Mouse (Mus musculus) limb, embryonic 15.5 days (tissue): ENCODE measurements around the gene Lzts2. TPM values are rescaled to one million over a fixed set of nuclear protein-coding genes. Genes with fewer than 3 reads are reported as not detected.

Experiments used
- ATAC-seq: fragments of 200-750 bp; cut with Nextera tagmentation; 2 replicates; pipeline ENCODE4 v1.8.0; 2017; ENCODE audit warnings: low read depth, moderate TSS enrichment; ENCODE audit not compliant: insufficient number of reproducible peaks, low FRiP score, low TSS enrichment
- H3K27ac ChIP-seq: fragments of 300-500 bp; sonication (generic); 2 replicates; pipeline ENCODE4 v1.5.1; 2015; ENCODE audit warnings: moderate library complexity, mild to moderate bottlenecking, inconsistent platforms
- H3K27me3 ChIP-seq: fragments of 300-500 bp; sonication (generic); 2 replicates; pipeline ENCODE4 v1.6.1; 2015; ENCODE audit warnings: inconsistent platforms
- H3K36me3 ChIP-seq: fragments of 300-500 bp; sonication (generic); 2 replicates; pipeline ENCODE4 v1.6.1; 2015; ENCODE audit warnings: inconsistent platforms
- H3K4me1 ChIP-seq: fragments of 300-500 bp; sonication (generic); 2 replicates; pipeline ENCODE4 v1.6.1; 2015; ENCODE audit warnings: inconsistent platforms
- H3K4me2 ChIP-seq: fragments of 300-500 bp; sonication (generic); 2 replicates; pipeline ENCODE4 v1.6.1; 2015; ENCODE audit warnings: mild to moderate bottlenecking, inconsistent platforms
- H3K4me3 ChIP-seq: fragments of 300-500 bp; sonication (generic); 2 replicates; pipeline ENCODE4 v1.5.1; 2015; ENCODE audit warnings: mild to moderate bottlenecking, inconsistent platforms
- H3K9ac ChIP-seq: fragments of 300-500 bp; sonication (generic); 2 replicates; pipeline ENCODE4 v1.6.1; 2015; ENCODE audit warnings: inconsistent platforms
- H3K9me3 ChIP-seq: fragments of 300-500 bp; sonication (generic); 2 replicates; pipeline ENCODE4 v1.6.1; 2016; ENCODE audit warnings: inconsistent platforms
- WGBS: fragments of 180-500 bp; shearing (Covaris S2); methylation state at CpG from one replicate; pipeline ENCODE4 v1.1.7; 2015; 5-methylcytosine and 5-hydroxymethylcytosine counted together
- polyA plus RNA-seq: library from polyadenylated mRNA; unstranded; fragments of >200 nt; fragmentation: Nextera tagmentation; extraction: Ambion mirVana; gene quantifications from 2 replicates; pipeline ENCODE4 v1.2.1, GENCODE M21; 2015

The Lzts2 gene
- polyA plus RNA-seq, 1 experiment from 2014 or later = 68.3 TPM

- H3K4me1 ChIP-seq = peaks cover 25% of the 10 kb centered on the region
- H3K4me3 ChIP-seq = peak overlapping the region; percentile 56
- peak overlapping the region; percentile 70 for H3K4me2 ChIP-seq
- no peaks in the 10 kb centered on the region for H3K9me3 ChIP-seq
- H3K27me3 ChIP-seq = peaks cover 3% of the 10 kb centered on the region
- H3K27ac ChIP-seq = peak overlapping the region; percentile 97
- ATAC-seq = no peak
- H3K36me3 ChIP-seq = peaks cover 15% of the 10 kb centered on the region; the same call in 1 of the 2 replicates
- H3K9ac ChIP-seq = peak overlapping the region; percentile 70
- WGBS = under 1% methylated on average over 14 of the region's 14 CpGs
Observed at GRCm38 (mm10) chr19:45058841-45059240, 44.6 kb downstream of the Lzts2 start.

GRCm38 (mm10) chr19:45063565-45064292, 49.5 kb downstream of the Lzts2 start:
- WGBS = 41% methylated on average over 20 of the region's 20 CpGs

DNA sequence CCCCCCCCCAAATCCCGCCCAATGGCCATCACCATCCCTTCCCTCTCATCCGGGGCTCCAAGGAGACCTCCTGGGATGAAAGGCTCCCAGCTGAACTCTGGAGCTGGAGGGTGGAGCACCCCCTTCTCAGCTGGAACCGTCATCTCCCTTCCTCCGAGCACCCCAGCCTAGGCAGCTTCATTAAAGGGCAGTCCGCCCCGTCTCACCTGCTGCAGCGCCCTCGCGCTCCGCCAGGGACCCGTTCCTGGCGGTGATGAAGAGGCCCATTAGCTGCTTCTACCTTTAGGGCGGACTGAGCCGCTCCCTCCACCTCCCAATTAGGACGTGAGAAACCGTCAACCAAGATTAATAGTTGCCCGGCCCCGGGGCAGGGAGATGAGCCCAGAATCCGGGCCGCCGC, 51.0 kb downstream of the Lzts2 start:
- ATAC-seq = no peak
- Histone ChIP-seq H3K4me1 (peaks cover 4% of the 10 kb centered on the region; the same call in 1 of the 2 replicates), H3K27me3 (peaks cover 60% of the 10 kb centered on the region), H3K4me2 (no peak overlapping the region), H3K4me3 (no peak overlapping the region), H3K27ac (no peak overlapping the region), H3K9me3 (no peaks in the 10 kb centered on the region), H3K9ac (no peak overlapping the region), H3K36me3 (no peaks in the 10 kb centered on the region)
- WGBS = 6% methylated on average over 21 of the region's 21 CpGs

More at GRCm38 (mm10) chr19:45063565-45064292, 49.5 kb downstream of the Lzts2 start:
- no peak overlapping the region for H3K9ac ChIP-seq
- no peak overlapping the region for H3K4me3 ChIP-seq
- no peak overlapping the region for H3K27ac ChIP-seq
- H3K4me1 ChIP-seq = peaks cover 11% of the 10 kb centered on the region
- no peaks in the 10 kb centered on the region for H3K36me3 ChIP-seq
- H3K4me2 ChIP-seq = no peak overlapping the region
- ATAC-seq = no peak
- peaks cover 51% of the 10 kb centered on the region for H3K27me3 ChIP-seq
- no peaks in the 10 kb centered on the region for H3K9me3 ChIP-seq

DNA sequence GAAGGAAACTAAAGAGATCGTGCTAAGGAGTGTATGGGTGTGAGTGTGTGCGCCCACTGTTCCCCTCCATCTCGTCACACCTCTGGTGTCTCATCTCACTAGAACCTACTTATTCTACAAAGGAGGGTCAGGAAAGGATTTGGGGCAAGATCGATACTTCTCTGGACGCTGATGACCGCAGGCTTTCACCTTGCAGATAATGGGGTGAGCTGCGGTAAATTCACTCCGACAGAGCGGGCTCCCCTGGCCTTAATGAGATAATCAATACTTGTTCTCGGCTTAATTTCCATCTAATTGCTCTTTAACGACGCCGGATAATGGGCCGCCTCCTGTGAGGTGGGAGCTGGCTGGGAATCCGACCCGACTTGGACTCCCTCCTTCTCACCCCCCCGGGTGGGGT, 53.0 kb downstream of the Lzts2 start:
- ATAC-seq = no peak
- Histone ChIP-seq H3K4me1 (peaks cover 4% of the 10 kb centered on the region; the same call in 1 of the 2 replicates), H3K4me3 (no peak overlapping the region), H3K27me3 (peaks cover 60% of the 10 kb centered on the region), H3K27ac (no peak overlapping the region), H3K9ac (no peak overlapping the region), H3K36me3 (no peaks in the 10 kb centered on the region), H3K9me3 (no peaks in the 10 kb centered on the region), H3K4me2 (no peak overlapping the region)
- 25% methylated on average over 17 of the region's 17 CpGs for WGBS

DNA sequence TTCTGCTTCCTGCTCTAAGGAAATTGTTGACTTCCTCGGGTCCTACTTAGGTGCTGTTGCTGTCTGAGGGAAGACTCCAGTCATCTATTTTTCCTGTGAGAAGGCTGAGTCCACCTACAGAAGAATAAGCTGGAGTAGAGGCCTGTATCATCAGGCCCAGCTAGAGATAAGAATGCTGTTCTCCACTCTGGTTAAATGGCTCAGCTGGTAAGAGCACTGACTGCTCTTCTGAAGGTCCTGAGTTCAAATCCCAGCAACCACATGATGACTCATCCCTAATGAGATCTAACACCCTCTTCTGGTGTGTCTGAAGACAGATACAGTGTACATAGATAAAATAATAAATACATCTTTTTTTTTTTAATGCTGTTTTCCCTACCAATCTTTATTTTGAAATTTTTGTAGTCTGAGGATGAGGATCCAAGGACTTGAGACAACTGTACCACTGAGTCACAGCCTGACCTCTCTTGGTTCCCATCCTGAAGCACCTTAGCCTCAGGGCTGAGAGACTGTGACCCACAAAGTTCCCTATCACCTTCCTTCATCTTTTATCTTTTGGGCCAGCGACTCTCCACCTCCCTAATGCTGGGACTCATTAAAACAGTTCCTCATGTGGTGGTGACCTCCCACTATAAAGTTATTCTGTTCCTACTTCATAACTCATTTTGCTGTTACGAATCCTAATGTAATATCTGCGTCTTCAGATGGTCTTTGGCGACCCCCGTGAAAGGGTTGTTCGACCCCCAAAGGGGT, 53.7 kb downstream of the Lzts2 start:
- Histone ChIP-seq H3K4me1 (peaks cover 4% of the 10 kb centered on the region; the same call in 1 of the 2 replicates), H3K36me3 (no peaks in the 10 kb centered on the region), H3K27me3 (peaks cover 60% of the 10 kb centered on the region), H3K4me3 (no peak overlapping the region), H3K9me3 (no peaks in the 10 kb centered on the region), H3K9ac (no peak overlapping the region), H3K27ac (no peak overlapping the region), H3K4me2 (no peak overlapping the region)
- 76% methylated on average over 7 of the region's 7 CpGs for WGBS
- no peak for ATAC-seq

- 8% methylated on average over 20 of the region's 20 CpGs for WGBS
- peak overlapping the region; percentile 99 for H3K27ac ChIP-seq
- H3K4me1 ChIP-seq = peaks cover 44% of the 10 kb centered on the region
- H3K4me3 ChIP-seq = peak overlapping the region; percentile 69
- no peaks in the 10 kb centered on the region for H3K9me3 ChIP-seq
- H3K36me3 ChIP-seq = no peaks in the 10 kb centered on the region
- peak overlapping the region; percentile 92 for H3K4me2 ChIP-seq
- no peak for ATAC-seq
- H3K9ac ChIP-seq = peak overlapping the region; percentile 77
- peaks cover 41% of the 10 kb centered on the region for H3K27me3 ChIP-seq
Observed at GRCm38 (mm10) chr19:45073871-45074542, 59.8 kb downstream of the Lzts2 start.

GRCm38 (mm10) chr19:45074580-45075322, 60.5 kb downstream of the Lzts2 start, which contains the start of gene Kazald1:
Kazald1 (plus strand) TSS chr19:45075241.
- Histone ChIP-seq H3K9me3 (no peaks in the 10 kb centered on the region), H3K9ac (peak within 1 kb of the TSS; percentile 77), H3K27ac (peak within 1 kb of the TSS; percentile 99), H3K27me3 (peaks cover 42% of the 10 kb centered on the region), H3K4me3 (peak within 1 kb of the TSS; percentile 69), H3K36me3 (no peaks in the 10 kb centered on the region), H3K4me2 (peak within 1 kb of the TSS; percentile 92), H3K4me1 (peaks cover 50% of the 10 kb centered on the region)
- ATAC-seq = peak; percentile 82
- under 1% methylated on average over 45 of the region's 45 CpGs for WGBS

DNA sequence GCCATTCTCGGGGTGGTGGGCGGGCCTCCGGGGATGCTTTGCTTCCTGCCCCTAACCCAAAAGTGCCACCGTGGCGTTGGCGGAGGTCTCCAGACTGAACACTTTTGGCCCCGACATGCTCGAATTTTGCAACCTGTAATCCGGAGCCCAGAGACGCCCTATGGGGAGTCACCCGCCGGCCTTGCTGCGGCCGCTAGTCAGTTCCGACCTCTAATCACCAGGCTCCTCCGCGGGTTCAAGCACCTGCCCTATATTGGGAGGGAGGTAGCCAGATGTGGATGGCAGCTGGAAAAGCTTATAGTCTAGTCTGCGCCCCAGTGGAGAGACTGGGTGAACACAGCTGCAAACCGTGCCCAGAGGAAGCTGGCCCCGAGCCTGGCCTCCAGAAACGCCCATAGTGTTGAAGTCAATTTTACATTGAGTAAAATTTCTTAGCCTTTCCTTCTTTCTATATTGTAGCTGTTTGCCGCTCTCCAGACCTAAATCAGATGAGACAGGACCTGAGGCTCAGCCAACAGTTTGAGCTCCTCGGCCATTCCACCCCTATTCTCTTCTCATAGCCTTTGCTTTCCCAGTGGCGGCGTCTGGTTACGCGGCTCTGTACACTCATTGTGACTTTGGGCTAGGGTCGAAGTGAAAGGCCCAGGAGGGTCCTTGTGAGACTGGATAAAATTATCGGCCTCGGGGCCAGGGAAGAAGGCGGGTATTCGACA, 61.3 kb downstream of the Lzts2 start:
- ATAC-seq = peak; percentile 62
- H3K36me3 ChIP-seq = no peaks in the 10 kb centered on the region
- peaks cover 46% of the 10 kb centered on the region for H3K27me3 ChIP-seq
- no peaks in the 10 kb centered on the region for H3K9me3 ChIP-seq
- H3K4me1 ChIP-seq = peaks cover 57% of the 10 kb centered on the region
- peak overlapping the region; percentile 69 for H3K4me3 ChIP-seq
- under 1% methylated on average over 32 of the region's 32 CpGs for WGBS
- peak overlapping the region; percentile 92 for H3K4me2 ChIP-seq
- peak overlapping the region; percentile 99 for H3K27ac ChIP-seq
- peak overlapping the region; percentile 77 for H3K9ac ChIP-seq

DNA sequence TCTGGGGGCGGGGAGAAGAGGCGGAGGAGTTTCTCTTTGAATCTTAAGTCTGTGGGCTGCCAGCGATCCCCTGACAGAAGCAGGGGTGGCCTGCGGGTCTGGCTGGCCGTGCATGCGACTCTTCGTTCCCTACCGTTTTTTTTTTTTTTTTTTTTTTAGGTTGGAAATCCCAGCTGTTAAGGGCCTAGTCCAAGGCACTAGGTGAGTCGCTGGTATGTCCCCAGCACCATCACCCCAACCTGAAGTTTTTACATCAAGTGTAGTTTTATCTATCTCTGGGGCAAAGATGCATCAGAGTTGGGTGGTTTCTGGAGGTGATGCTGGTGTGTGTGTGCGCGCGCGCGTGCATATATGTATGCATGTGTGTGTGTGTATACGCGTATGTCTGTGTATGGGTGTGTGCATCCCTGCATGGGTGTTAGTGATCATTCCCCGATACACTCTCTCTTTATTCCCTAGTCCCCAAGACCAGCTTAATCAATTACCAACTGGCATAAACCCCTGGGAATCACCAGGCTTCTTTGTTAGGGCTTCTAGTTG, 61.9 kb downstream of the Lzts2 start:
- Histone ChIP-seq H3K27me3 (peaks cover 52% of the 10 kb centered on the region), H3K4me3 (peak overlapping the region; percentile 69), H3K36me3 (no peaks in the 10 kb centered on the region), H3K9ac (peak overlapping the region; percentile 77; the same call in 1 of the 2 replicates), H3K4me2 (peak overlapping the region; percentile 92), H3K27ac (peak overlapping the region; percentile 99), H3K4me1 (peaks cover 63% of the 10 kb centered on the region), H3K9me3 (no peaks in the 10 kb centered on the region)
- no peak for ATAC-seq
- 11% methylated on average over 17 of the region's 17 CpGs for WGBS
